Mouse (Mus musculus) lung, embryonic 16.5 days (tissue): ENCODE results near the gene Tsga13. TPM values are rescaled to one million over a fixed set of nuclear protein-coding genes. Genes with fewer than 3 reads are reported as not detected.
A peak's percentile ranks its signal among the peaks of the same experiment; 100 is the strongest.

ENCODE experiments used
- ATAC-seq: fragments of 200-750 bp; cut with Nextera tagmentation; 2 replicates; pipeline ENCODE4 v1.8.0; 2017; ENCODE audit warnings: low read depth, mild to moderate bottlenecking, moderate library complexity
- H3K27ac ChIP-seq: fragments of 300-500 bp; sonication (generic); 2 replicates; pipeline ENCODE4 v1.5.1; 2014; ENCODE audit warnings: mild to moderate bottlenecking, control low read depth, low read length
- H3K27me3 ChIP-seq: fragments of 300-500 bp; sonication (generic); 2 replicates; pipeline ENCODE4 v1.6.1; 2014; ENCODE audit warnings: low read depth, low read length, mixed read lengths; ENCODE audit not compliant: control insufficient read depth, insufficient read depth
- H3K36me3 ChIP-seq: fragments of 300-500 bp; sonication (generic); 2 replicates; pipeline ENCODE4 v1.6.1; 2014; ENCODE audit warnings: low read length; ENCODE audit not compliant: control insufficient read depth, insufficient read depth
- H3K4me1 ChIP-seq: fragments of 300-500 bp; sonication (generic); replicated peaks from 2 replicates; pipeline ENCODE4 v1.6.1; 2014; ENCODE audit warnings: low read length, mixed read lengths; ENCODE audit not compliant: control insufficient read depth, insufficient read depth
- H3K4me2 ChIP-seq: fragments of 300-500 bp; sonication (generic); 2 replicates; pipeline ENCODE4 v1.6.1; 2014; ENCODE audit warnings: low read depth, low read length, control low read depth
- H3K4me3 ChIP-seq: fragments of 300-500 bp; sonication (generic); 2 replicates; pipeline ENCODE4 v1.5.1; 2014; ENCODE audit warnings: mild to moderate bottlenecking, low read length, control low read depth
- H3K9ac ChIP-seq: fragments of 300-500 bp; sonication (generic); 2 replicates; pipeline ENCODE4 v1.6.1; 2014; ENCODE audit warnings: low read length, control low read depth
- H3K9me3 ChIP-seq: fragments of 300-500 bp; sonication (generic); 2 replicates; pipeline ENCODE4 v1.6.1; 2016; ENCODE audit warnings: low read length; ENCODE audit not compliant: control insufficient read depth
- WGBS: fragments of 180-500 bp; shearing (Covaris S2); extraction: QIAGEN DNeasy Blood & Tissue Kit; methylation state at CpG from one replicate; pipeline ENCODE4 v1.1.7; 2014; 5-methylcytosine and 5-hydroxymethylcytosine counted together
- polyA plus RNA-seq: library from polyadenylated mRNA; unstranded; fragments of >200 nt; fragmentation: Nextera tagmentation; extraction: Ambion mirVana; gene quantifications from 2 replicates; pipeline ENCODE4 v1.2.1, GENCODE M21; 2015

Gene Tsga13
- polyA plus RNA-seq, 1 experiment from 2014 or later, result 0.25 TPM

GRCm38 (mm10) chr6:30904911-30905310, 10.5 kb downstream of the Tsga13 start:
- no peaks in the 10 kb centered on the region for H3K4me1 ChIP-seq
- no peak overlapping the region for H3K9ac ChIP-seq
- no peak overlapping the region for H3K4me3 ChIP-seq
- WGBS, result 81% methylated on average over 5 of the region's 5 CpGs
- H3K9me3 ChIP-seq, result no peaks in the 10 kb centered on the region
- H3K36me3 ChIP-seq, result no peaks in the 10 kb centered on the region
- H3K27me3 ChIP-seq, result no peaks in the 10 kb centered on the region
- H3K27ac ChIP-seq, result no peak overlapping the region
- no peak for ATAC-seq
- H3K4me2 ChIP-seq, result no peak overlapping the region

- Histone ChIP-seq H3K9me3 (no peaks in the 10 kb centered on the region), H3K36me3 (no peaks in the 10 kb centered on the region), H3K4me2 (no peak overlapping the region), H3K4me3 (no peak overlapping the region), H3K9ac (no peak overlapping the region), H3K27me3 (no peaks in the 10 kb centered on the region), H3K4me1 (no peaks in the 10 kb centered on the region), H3K27ac (no peak overlapping the region)
- ATAC-seq, result no peak
- WGBS, result 44% methylated on average over 3 of the region's 3 CpGs
Measured at GRCm38 (mm10) chr6:30904033-30904432, 11.3 kb downstream of the Tsga13 start.

- H3K36me3 ChIP-seq, result no peaks in the 10 kb centered on the region
- H3K9ac ChIP-seq, result no peak overlapping the region
- H3K4me3 ChIP-seq, result no peak overlapping the region
- no peak for ATAC-seq
- H3K4me1 ChIP-seq, result peaks cover 5% of the 10 kb centered on the region; the same call in 1 of the 2 replicates
- no peaks in the 10 kb centered on the region for H3K9me3 ChIP-seq
- H3K27me3 ChIP-seq, result no peaks in the 10 kb centered on the region
- no peak overlapping the region; the same call in 1 of the 2 replicates for H3K4me2 ChIP-seq
- no peak overlapping the region for H3K27ac ChIP-seq
- 72% methylated on average over 6 of the region's 6 CpGs for WGBS
Measured at GRCm38 (mm10) chr6:30897520-30897919, 17.9 kb downstream of the Tsga13 start.

GRCm38 (mm10) chr6:30896986-30897327, 18.4 kb downstream of the Tsga13 start:
- Histone ChIP-seq H3K9ac (peak overlapping the region; percentile 66), H3K4me1 (peaks cover 5% of the 10 kb centered on the region; the same call in 1 of the 2 replicates), H3K27ac (peak overlapping the region; percentile 58), H3K4me3 (peak overlapping the region; percentile 81), H3K9me3 (no peaks in the 10 kb centered on the region), H3K36me3 (no peaks in the 10 kb centered on the region), H3K4me2 (peak overlapping the region; percentile 65), H3K27me3 (no peaks in the 10 kb centered on the region)
- ATAC-seq, result peak; percentile 4; the same call in 1 of the 2 replicates
- WGBS, result 12% methylated on average over 8 of the region's 8 CpGs

GRCm38 (mm10) chr6:30896195-30896985, 19.0 kb downstream of the Tsga13 start, which contains the start of gene Copg2:
Copg2 (minus strand) TSS chr6:30896794.
- Histone ChIP-seq H3K9me3 (no peaks in the 10 kb centered on the region), H3K4me3 (peak within 1 kb of the TSS; percentile 81), H3K4me2 (peak within 1 kb of the TSS; percentile 65), H3K27ac (peak within 1 kb of the TSS; percentile 95), H3K9ac (peak within 1 kb of the TSS; percentile 90), H3K27me3 (no peaks in the 10 kb centered on the region), H3K4me1 (peaks cover 5% of the 10 kb centered on the region; the same call in 1 of the 2 replicates), H3K36me3 (no peaks in the 10 kb centered on the region)
- WGBS, result under 1% methylated on average over 53 of the region's 83 CpGs
- peak; percentile 99 for ATAC-seq

- H3K9ac ChIP-seq, result peak overlapping the region; percentile 90
- WGBS, result 19% methylated on average over 3 of the region's 3 CpGs
- H3K36me3 ChIP-seq, result no peaks in the 10 kb centered on the region
- H3K4me1 ChIP-seq, result peaks cover 5% of the 10 kb centered on the region; the same call in 1 of the 2 replicates
- H3K9me3 ChIP-seq, result no peaks in the 10 kb centered on the region
- ATAC-seq, result no peak; the same call in 1 of the 2 replicates
- H3K4me2 ChIP-seq, result peak overlapping the region; percentile 65
- peak overlapping the region; percentile 81 for H3K4me3 ChIP-seq
- peak overlapping the region; percentile 95 for H3K27ac ChIP-seq
- no peaks in the 10 kb centered on the region for H3K27me3 ChIP-seq
Measured at GRCm38 (mm10) chr6:30895819-30896194, 19.6 kb downstream of the Tsga13 start.

GRCm38 (mm10) chr6:30893081-30893480, 22.3 kb downstream of the Tsga13 start:
- Histone ChIP-seq H3K4me2 (no peak overlapping the region), H3K36me3 (no peaks in the 10 kb centered on the region), H3K9ac (no peak overlapping the region), H3K4me3 (no peak overlapping the region), H3K27me3 (no peaks in the 10 kb centered on the region), H3K9me3 (no peaks in the 10 kb centered on the region), H3K27ac (no peak overlapping the region), H3K4me1 (peaks cover 5% of the 10 kb centered on the region; the same call in 1 of the 2 replicates)
- WGBS, result 68% methylated on average over 4 of the region's 4 CpGs
- no peak for ATAC-seq

GRCm38 (mm10) chr6:30891761-30892160, 23.6 kb downstream of the Tsga13 start:
- no peak for ATAC-seq
- Histone ChIP-seq H3K27me3 (no peaks in the 10 kb centered on the region), H3K9ac (no peak overlapping the region), H3K4me3 (no peak overlapping the region), H3K4me1 (0 out of 2 replicates have a peak, but pooled peaks cover 5% of the 10 kb centered on the region), H3K9me3 (no peaks in the 10 kb centered on the region), H3K36me3 (no peaks in the 10 kb centered on the region), H3K4me2 (no peak overlapping the region), H3K27ac (no peak overlapping the region)

GRCm38 (mm10) chr6:30884856-30885255, 30.5 kb downstream of the Tsga13 start:
- no peaks in the 10 kb centered on the region for H3K4me1 ChIP-seq
- H3K27ac ChIP-seq, result no peak overlapping the region
- H3K9ac ChIP-seq, result no peak overlapping the region
- H3K9me3 ChIP-seq, result no peaks in the 10 kb centered on the region
- no peak overlapping the region for H3K4me2 ChIP-seq
- no peak for ATAC-seq
- peaks cover 6% of the 10 kb centered on the region; the same call in 1 of the 2 replicates for H3K36me3 ChIP-seq
- WGBS, result 85% methylated on average over 3 of the region's 3 CpGs
- no peak overlapping the region for H3K4me3 ChIP-seq
- no peaks in the 10 kb centered on the region for H3K27me3 ChIP-seq
